Mouse (Mus musculus) liver, embryonic 14.5 days (tissue): ENCODE data around the gene BC048562. TPM values are rescaled to one million over a fixed set of nuclear protein-coding genes. Genes with fewer than 3 reads are reported as not detected.

Experiments used
- ATAC-seq: fragments of 200-750 bp; cut with Nextera tagmentation; 2 replicates; pipeline ENCODE4 v1.8.0; 2017; ENCODE audit warnings: moderate number of reproducible peaks, mild to moderate bottlenecking, moderate library complexity; ENCODE audit not compliant: insufficient read depth
- DNase-seq, 3 experiments: peaks; one replicate each; pipeline ENCODE4 v3.0.0-alpha.2; 2012 to 2013; ENCODE audit warnings: low read depth in 3 of 3, low spot score in 3 of 3
- H3K27ac ChIP-seq: fragments of 300-500 bp; sonication (generic); 2 replicates; pipeline ENCODE4 v1.5.1; 2014; ENCODE audit warnings: moderate library complexity, mild to moderate bottlenecking, control low read depth, inconsistent platforms
- H3K27me3 ChIP-seq: fragments of 300-500 bp; sonication (generic); 2 replicates; pipeline ENCODE4 v1.6.1; 2014; ENCODE audit warnings: mild to moderate bottlenecking, low read length, moderate library complexity; ENCODE audit not compliant: control insufficient read depth, insufficient read depth
- H3K36me3 ChIP-seq: fragments of 300-500 bp; sonication (generic); replicated peaks from 2 replicates; pipeline ENCODE4 v1.6.1; 2014; ENCODE audit warnings: low read depth; ENCODE audit not compliant: control insufficient read depth, insufficient read depth
- H3K4me1 ChIP-seq, 2 experiments: fragments of 200-500 bp in 1 of 2; fragments of 300-500 bp in 1 of 2; sonication (generic) in 1 of 2; replicated peaks; 2 replicates each; pipeline ENCODE4 v1.6.1; 2012 to 2014; ENCODE audit warnings: antibody characterized with exemption in 1 of 2, inconsistent platforms in 1 of 2, low read length in 1 of 2; ENCODE audit not compliant: control insufficient read depth in 2 of 2, insufficient read depth in 2 of 2
- H3K4me2 ChIP-seq: fragments of 300-500 bp; sonication (generic); 2 replicates; pipeline ENCODE4 v1.6.1; 2014; ENCODE audit warnings: low read depth, mild to moderate bottlenecking, control low read depth, moderate library complexity
- H3K4me3 ChIP-seq, 2 experiments: fragments of 200-500 bp in 1 of 2; fragments of 300-500 bp in 1 of 2; sonication (generic) in 1 of 2; 2 replicates each; pipeline ENCODE4 v1.5.1; 2012 to 2014; ENCODE audit warnings: low read depth in 2 of 2, low read length in 2 of 2, mild to moderate bottlenecking in 2 of 2, control low read depth in 1 of 2, inconsistent platforms in 1 of 2, moderate library complexity in 1 of 2; ENCODE audit not compliant: insufficient read depth in 1 of 2
- H3K9ac ChIP-seq: fragments of 300-500 bp; sonication (generic); replicated peaks from 2 replicates; pipeline ENCODE4 v1.6.1; 2014; ENCODE audit warnings: mild to moderate bottlenecking, control low read depth, moderate library complexity
- H3K9me3 ChIP-seq: fragments of 300-500 bp; sonication (generic); 2 replicates; pipeline ENCODE4 v1.6.1; 2016; ENCODE audit warnings: low read length, mixed read lengths; ENCODE audit not compliant: control insufficient read depth
- CTCF ChIP-seq: IDR thresholded peaks from 2 replicates; pipeline ENCODE4 v1.5.1; 2016; ENCODE audit warnings: antibody characterized with exemption, low read depth, control low read depth
- EP300 ChIP-seq: IDR thresholded peaks from 2 replicates; pipeline ENCODE4 v1.6.1; 2016; ENCODE audit warnings: antibody characterized with exemption, low read depth
- WGBS: fragments of 180-500 bp; shearing (Covaris S2); extraction: QIAGEN DNeasy Blood & Tissue Kit; methylation state at CpG from one replicate; pipeline ENCODE4 v1.1.7; 2014; ENCODE audit not compliant: insufficient replicate concordance; 5-methylcytosine and 5-hydroxymethylcytosine counted together
- polyA plus RNA-seq, 2 experiments: library from polyadenylated mRNA; depleted of rRNA in 1 of 2; stranded (reverse) in 1 of 2; unstranded in 1 of 2; fragments of >200 nt; fragmentation: Nextera tagmentation in 1 of 2; extraction: Ambion mirVana in 1 of 2; gene quantifications; 2 replicates each; pipeline versions ENCODE4 v1.2.1 to v1.2.3; 2012 to 2014

Gene BC048562
- polyA plus RNA-seq, 2 experiments: not detected

DNA sequence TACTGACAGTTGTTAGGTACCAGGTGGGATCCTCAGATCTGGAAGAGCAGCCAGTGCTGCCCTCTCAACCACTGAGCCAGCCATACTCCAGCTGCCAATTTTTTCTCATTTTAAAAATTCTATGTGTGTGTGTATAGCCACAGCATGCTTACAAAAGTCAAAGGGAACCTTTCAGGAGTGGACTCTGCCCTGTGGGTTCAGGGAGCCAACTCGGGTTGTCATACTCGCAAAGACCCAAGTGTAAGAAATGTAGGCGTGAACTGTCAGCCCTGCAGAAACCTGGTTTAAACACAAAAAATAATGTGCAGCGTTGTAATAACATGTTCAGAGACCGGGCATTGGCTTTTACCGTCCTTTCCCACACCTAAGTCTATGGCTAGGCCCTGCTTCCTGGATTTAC is 42.1 kb upstream of the BC048562 start:
- WGBS: 91% methylated on average over 6 of the region's 6 CpGs
- no peaks in the 10 kb centered on the region for H3K9me3 ChIP-seq
- TF ChIP-seq EP300: no peak
- no peak for TF ChIP-seq CTCF
- no peaks in the 10 kb centered on the region for H3K27me3 ChIP-seq
- no peak overlapping the region for H3K27ac ChIP-seq
- peaks cover 27% of the 10 kb centered on the region for H3K36me3 ChIP-seq
- no peak overlapping the region for H3K9ac ChIP-seq
- no peak overlapping the region for H3K4me2 ChIP-seq
- ATAC-seq (no peak), DNase-seq (no peak)
- no peaks in the 10 kb centered on the region for H3K4me1 ChIP-seq
- no peak overlapping the region for H3K4me3 ChIP-seq

DNA sequence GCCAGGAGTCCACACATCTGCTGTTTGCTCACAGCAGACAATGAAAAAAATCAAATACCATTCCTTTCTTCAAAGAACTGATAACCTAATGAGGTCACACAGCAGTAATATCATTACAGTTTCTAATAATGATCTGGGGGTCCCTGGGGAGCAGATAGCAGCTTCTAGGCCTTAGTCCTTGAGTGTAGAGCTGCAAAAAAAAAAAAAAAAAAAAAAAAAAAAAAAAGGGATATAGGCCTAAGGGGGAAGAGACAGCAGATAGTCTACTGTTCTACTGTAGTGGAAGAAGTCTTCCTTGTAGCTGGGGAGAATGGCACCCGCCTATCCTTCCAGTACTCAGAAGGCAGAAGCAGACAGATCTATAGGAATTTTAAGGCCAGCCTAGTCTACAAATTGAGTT is 40.9 kb upstream of the BC048562 start:
- H3K9me3 ChIP-seq: no peaks in the 10 kb centered on the region
- H3K4me2 ChIP-seq: no peak overlapping the region
- no peak overlapping the region for H3K4me3 ChIP-seq
- no peak overlapping the region for H3K27ac ChIP-seq
- H3K36me3 ChIP-seq: peaks cover 16% of the 10 kb centered on the region
- WGBS: 71% methylated on average over 1 of the region's 1 CpGs
- DNase-seq (no peak), ATAC-seq (no peak)
- H3K4me1 ChIP-seq: no peaks in the 10 kb centered on the region
- H3K9ac ChIP-seq: no peak overlapping the region
- no peak for TF ChIP-seq EP300
- no peak for TF ChIP-seq CTCF
- no peaks in the 10 kb centered on the region for H3K27me3 ChIP-seq

DNA sequence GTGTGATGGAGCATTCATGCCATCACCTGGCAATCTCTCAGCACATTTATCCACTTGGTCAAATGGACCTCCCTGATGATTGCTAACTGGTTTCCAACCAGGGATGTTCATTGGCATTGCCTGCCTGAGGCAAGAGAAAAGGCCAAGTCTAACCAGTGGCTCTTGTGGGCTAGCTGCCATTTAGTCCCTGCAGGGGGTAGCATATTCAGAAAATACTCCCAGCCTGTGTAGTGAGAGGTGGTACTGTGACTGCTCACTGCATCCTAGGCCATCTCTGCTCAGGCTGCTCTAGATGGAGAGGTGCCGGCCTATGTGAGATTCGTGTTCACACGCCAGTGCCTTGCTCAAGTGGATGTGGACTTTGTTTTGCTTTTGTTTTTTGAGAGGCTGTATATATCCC is 38.0 kb upstream of the BC048562 start:
- H3K9ac ChIP-seq: no peak overlapping the region
- H3K36me3 ChIP-seq: no peaks in the 10 kb centered on the region
- no peak for ATAC-seq
- no peaks in the 10 kb centered on the region for H3K9me3 ChIP-seq
- H3K4me2 ChIP-seq: no peak overlapping the region
- no peaks in the 10 kb centered on the region for H3K27me3 ChIP-seq
- no peak overlapping the region for H3K4me3 ChIP-seq
- no peak for DNase-seq
- 81% methylated on average over 3 of the region's 3 CpGs for WGBS
- H3K27ac ChIP-seq: no peak overlapping the region
- TF ChIP-seq CTCF (no peak), EP300 (no peak)
- no peaks in the 10 kb centered on the region for H3K4me1 ChIP-seq

GRCm38 (mm10) chr9:108401186-108401960 is 34.9 kb upstream of the BC048562 start:
- no peaks in the 10 kb centered on the region for H3K9me3 ChIP-seq
- H3K4me3 ChIP-seq: no peak overlapping the region
- H3K27ac ChIP-seq: no peak overlapping the region
- H3K4me1 ChIP-seq: peaks cover 0 to 3% of the 10 kb centered on the region in 2 experiments; a peak in 2 of 4 replicates
- H3K27me3 ChIP-seq: no peaks in the 10 kb centered on the region
- 62% methylated on average over 7 of the region's 7 CpGs for WGBS
- ATAC-seq (no peak), DNase-seq (no peak)
- no peak overlapping the region for H3K4me2 ChIP-seq
- H3K9ac ChIP-seq: no peak overlapping the region
- no peak for TF ChIP-seq CTCF
- TF ChIP-seq EP300: no peak
- H3K36me3 ChIP-seq: no peaks in the 10 kb centered on the region

- no peak overlapping the region for H3K27ac ChIP-seq
- H3K4me3 ChIP-seq: no peak overlapping the region
- H3K4me2 ChIP-seq: no peak overlapping the region
- peaks cover 0 to 3% of the 10 kb centered on the region in 2 experiments; a peak in 2 of 4 replicates for H3K4me1 ChIP-seq
- DNase-seq (no peak), ATAC-seq (no peak)
- no peaks in the 10 kb centered on the region for H3K27me3 ChIP-seq
- H3K36me3 ChIP-seq: no peaks in the 10 kb centered on the region
- TF ChIP-seq CTCF (no peak), EP300 (no peak)
- WGBS: 73% methylated on average over 4 of the region's 4 CpGs
- no peak overlapping the region for H3K9ac ChIP-seq
- H3K9me3 ChIP-seq: no peaks in the 10 kb centered on the region
Measured at GRCm38 (mm10) chr9:108403081-108403480, 33.2 kb upstream of the BC048562 start.
